Comparison of ENCODE assay signal across 17 mouse cellular contexts in genomic region chr3:108113591-108114289, GRCm38 (mm10). TPM values are rescaled to one million over a fixed set of nuclear protein-coding genes. Genes with fewer than 3 reads are reported as not detected.
DNase-seq lines count a peak whose midpoint lies in the region; ATAC-seq lines count a peak whose summit lies in the region.
"Had no signal": no experiment of that assay in that cellular context is flagged by ENCODE, and none has a peak within 500 bp of the region (broad histone marks: within the 10 kb centered on the region; RNA-seq: fewer than 3 reads in every experiment).

No protein-coding gene starts in this region.

- H3K9me3 ChIP-seq in kidney, embryonic 16.5 days (ENCODE audit: low read length), result no peaks in the 10 kb centered on the region
- H3K9me3 ChIP-seq: G1E; heart, embryonic 15.5 days; limb, embryonic 12.5 days had no signal

- peaks cover 56% of the 10 kb centered on the region for H3K36me3 ChIP-seq in kidney, embryonic 16.5 days (ENCODE audit: insufficient read depth, low read length)

- no peak for ATAC-seq in kidney, embryonic 16.5 days (ENCODE audit: low FRiP score, low TSS enrichment)
- ATAC-seq: CD4-positive, CD25-positive, alpha-beta regulatory T cell, adult 4 months had no signal

- H3K27ac ChIP-seq in kidney, embryonic 16.5 days (ENCODE audit: low read length), result no peak overlapping the region
- H3K27ac ChIP-seq: heart, embryonic 15.5 days; limb, embryonic 12.5 days had no signal

- H3K4me1 ChIP-seq in kidney, embryonic 16.5 days (ENCODE audit: insufficient read depth, low read length), result no peaks in the 10 kb centered on the region
- H3K4me1 ChIP-seq: heart, embryonic 15.5 days; limb, embryonic 12.5 days had no signal

- no peak overlapping the region for H3K4me2 ChIP-seq in kidney, embryonic 16.5 days (replicated peaks; ENCODE audit: low read depth, low read length)
- H3K4me2 ChIP-seq: heart, embryonic 15.5 days; limb, embryonic 12.5 days had no signal

- WGBS in kidney, embryonic 16.5 days, result 83% methylated on average over 7 of the region's 7 CpGs

- intact Hi-C loops in left cerebral cortex, postnatal 10 days (cut with DNase I), result no loop called here

- H3K27me3 ChIP-seq in kidney, embryonic 16.5 days (ENCODE audit: insufficient read depth, low read length), result no peaks in the 10 kb centered on the region
- H3K27me3 ChIP-seq: heart, embryonic 15.5 days; limb, embryonic 12.5 days had no signal

- H3K4me3 ChIP-seq in kidney, embryonic 16.5 days (ENCODE audit: low read length), result no peak overlapping the region
- H3K4me3 ChIP-seq: heart, embryonic 15.5 days; limb, embryonic 12.5 days had no signal

- DNase-seq in kidney, postnatal 14 days, result peak; percentile 29
- DNase-seq in 416B (ENCODE audit: low read depth), result peak; percentile 42
- DNase-seq in adipocyte (ENCODE audit: low spot score), result peak; percentile 32
- peak; percentile 10 for DNase-seq in lung, postnatal 14 days
- no peak for DNase-seq in spleen, adult 18-20 months
- DNase-seq in left cerebral cortex, postnatal 10 days (ENCODE audit: extremely low spot score in 1 of 2, low spot score in 2 of 2), result no peak
- no peak for DNase-seq in urinary bladder, adult 18-20 months (ENCODE audit: low spot score in 2 of 2)
- DNase-seq: cerebellum, postnatal 10 days; gastrocnemius, postnatal 14 days; right cerebral cortex, postnatal 14 days; thymus, postnatal 36 days had no signal

- no peak overlapping the region for H3K9ac ChIP-seq in kidney, embryonic 16.5 days (replicated peaks; ENCODE audit: low read length)
- H3K9ac ChIP-seq: heart, embryonic 15.5 days; limb, embryonic 12.5 days had no signal

RNA-seq across cellular contexts. Expression of gene Gnat2, which starts 21.2 kb away (rescaled TPM):
- polyA plus RNA-seq in kidney, embryonic 16.5 days (2015; fragmentation: Nextera tagmentation; extraction: Ambion mirVana), result 0.84 and 1.9 TPM in 2 replicates
- not detected for total RNA-seq in left cerebral cortex, postnatal 10 days (2021)
- total RNA-seq: midbrain, postnatal 0 days had no signal
- polyA plus RNA-seq: CD4-positive, CD25-positive, alpha-beta regulatory T cell, adult 4 months had no signal

RNA-seq across cellular contexts. Expression of gene Ampd2, which starts 27.3 kb away (rescaled TPM):
- 69.7 and 69.8 TPM in 2 replicates for polyA plus RNA-seq in kidney, embryonic 16.5 days (2015; fragmentation: Nextera tagmentation; extraction: Ambion mirVana)
- total RNA-seq in left cerebral cortex, postnatal 10 days (2021), result 10 to 100 TPM; 51.8 to 53.7 TPM

RNA-seq across cellular contexts. Expression of gene Gnai3, which starts 32.2 kb away (rescaled TPM):
- 188 and 196 TPM in 2 replicates for polyA plus RNA-seq in kidney, embryonic 16.5 days (2015; fragmentation: Nextera tagmentation; extraction: Ambion mirVana)
- 10 to 100 TPM; 46.6 to 50.9 TPM for total RNA-seq in left cerebral cortex, postnatal 10 days (2021)

RNA-seq across cellular contexts. Expression of gene Gpr61, which starts 40.9 kb away (rescaled TPM):
- 0.06 and 0.08 TPM in 2 replicates for polyA plus RNA-seq in kidney, embryonic 16.5 days (2015; fragmentation: Nextera tagmentation; extraction: Ambion mirVana)
- total RNA-seq in left cerebral cortex, postnatal 10 days (2021), result 10 to 100 TPM; 20.4 to 21.3 TPM
- polyA plus RNA-seq: G1E had no signal

Comparison
In these comparisons a context has a peak if more than half of its experiments do, and no peak if none do; other contexts are left out.
1. DNase-seq: peak in kidney, postnatal 14 days (single experiment), 416B (single experiment), adipocyte (single experiment) and lung, postnatal 14 days (single experiment); none in spleen, adult 18-20 months (0 of 2), left cerebral cortex, postnatal 10 days (0 of 2) and urinary bladder, adult 18-20 months (0 of 2).